Mouse (Mus musculus) liver, adult 10 weeks (tissue): Measurements from ENCODE around the gene Gsta4. TPM values are rescaled to one million over a fixed set of nuclear protein-coding genes. Genes with fewer than 3 reads are reported as not detected.

ENCODE experiments used
- polyA plus RNA-seq: library from polyadenylated mRNA; stranded (reverse); fragments of 350-450 nt; fragmentation: Illumina TruSeq; extraction: RNeasy Lipid Tissue Mini Kit (QIAGEN cat#74804); gene quantifications from one replicate; pipeline ENCODE4 v1.2.3, GENCODE M21; 2014; ENCODE audit warnings: low read depth, low replicate concordance

Gsta4 gene
- 80.6 TPM for polyA plus RNA-seq

DNA sequence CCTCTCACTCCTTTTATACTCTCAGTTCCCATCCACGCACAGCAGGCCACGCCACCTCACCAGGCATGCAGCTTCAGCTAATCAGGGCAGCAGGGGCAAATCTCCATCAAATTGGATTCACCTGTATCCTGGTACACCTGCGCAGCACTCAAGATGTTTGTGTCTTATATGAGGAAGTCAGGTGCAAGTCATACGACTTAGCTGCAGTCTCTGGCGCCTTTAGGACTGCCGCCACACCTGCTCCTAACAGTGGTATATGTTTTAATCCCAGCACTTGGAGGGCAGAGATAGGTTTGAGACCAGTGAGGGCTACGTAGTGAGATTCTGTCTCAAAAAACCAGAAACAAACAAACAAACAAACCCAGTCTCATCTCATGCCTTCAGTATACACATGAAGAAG lies at the start of gene Gsta4:
TSS of gene Gsta4 (plus strand) at position 301 of the 400 bp plus-strand sequence.

GRCm38 (mm10) chr9:78230461-78230860 lies 47.9 kb downstream of the Gsta4 start, which contains the start of gene Gsta1:
TSS of gene Gsta1 (plus strand) at chr9:78230656.

GRCm38 (mm10) chr9:78256914-78257313 lies 74.3 kb downstream of the Gsta4 start, which contains the start of gene Gm3776:
TSS of gene Gm3776 (plus strand) at chr9:78257129.

Other genes starting within 250 kb of the Gsta4 start
- gene Gcm1, start 130.8 kb upstream of the Gsta4 start, polyA plus RNA-seq = not detected
- 51.9 TPM for gene Fbxo9, start 73.7 kb upstream of the Gsta4 start, polyA plus RNA-seq
- gene Ick, start 73.6 kb upstream of the Gsta4 start, polyA plus RNA-seq = 20.8 TPM
- 12.1 TPM for gene Gsta1, start 47.9 kb downstream of the Gsta4 start, polyA plus RNA-seq
- gene Gm3776, start 74.4 kb downstream of the Gsta4 start, polyA plus RNA-seq = 1.8 TPM
- gene Gm10639, start 107.1 kb downstream of the Gsta4 start, polyA plus RNA-seq = 0.85 TPM
- not detected for gene Omt2a, start 132.0 kb downstream of the Gsta4 start, polyA plus RNA-seq
- gene Omt2b, start 144.8 kb downstream of the Gsta4 start, polyA plus RNA-seq = not detected
- 236 TPM for gene Gsta2, start 173.0 kb downstream of the Gsta4 start, polyA plus RNA-seq
- gene Dppa5a, start 185.4 kb downstream of the Gsta4 start, polyA plus RNA-seq = not detected
- gene Ooep, start 196.0 kb downstream of the Gsta4 start, polyA plus RNA-seq = not detected
- gene Ddx43, start 213.0 kb downstream of the Gsta4 start, polyA plus RNA-seq = not detected